Mouse (Mus musculus) lung, adult 2 months (tissue): ENCODE results near the gene Sec63.

Source experiments
- CTCF ChIP-seq: fragments of 200-500 bp; IDR thresholded peaks from 2 replicates; pipeline ENCODE4 v1.5.1; 2011; ENCODE audit warnings: mild to moderate bottlenecking, low read length, control low read depth; ENCODE audit not compliant: insufficient read depth
- POLR2A ChIP-seq: fragments of 200-500 bp; IDR thresholded peaks from 2 replicates; pipeline ENCODE4 v1.6.1; 2011; ENCODE audit warnings: low read depth, mild to moderate bottlenecking, control low read depth, low read length, borderline replicate concordance; ENCODE audit errors: extremely low read depth

DNA sequence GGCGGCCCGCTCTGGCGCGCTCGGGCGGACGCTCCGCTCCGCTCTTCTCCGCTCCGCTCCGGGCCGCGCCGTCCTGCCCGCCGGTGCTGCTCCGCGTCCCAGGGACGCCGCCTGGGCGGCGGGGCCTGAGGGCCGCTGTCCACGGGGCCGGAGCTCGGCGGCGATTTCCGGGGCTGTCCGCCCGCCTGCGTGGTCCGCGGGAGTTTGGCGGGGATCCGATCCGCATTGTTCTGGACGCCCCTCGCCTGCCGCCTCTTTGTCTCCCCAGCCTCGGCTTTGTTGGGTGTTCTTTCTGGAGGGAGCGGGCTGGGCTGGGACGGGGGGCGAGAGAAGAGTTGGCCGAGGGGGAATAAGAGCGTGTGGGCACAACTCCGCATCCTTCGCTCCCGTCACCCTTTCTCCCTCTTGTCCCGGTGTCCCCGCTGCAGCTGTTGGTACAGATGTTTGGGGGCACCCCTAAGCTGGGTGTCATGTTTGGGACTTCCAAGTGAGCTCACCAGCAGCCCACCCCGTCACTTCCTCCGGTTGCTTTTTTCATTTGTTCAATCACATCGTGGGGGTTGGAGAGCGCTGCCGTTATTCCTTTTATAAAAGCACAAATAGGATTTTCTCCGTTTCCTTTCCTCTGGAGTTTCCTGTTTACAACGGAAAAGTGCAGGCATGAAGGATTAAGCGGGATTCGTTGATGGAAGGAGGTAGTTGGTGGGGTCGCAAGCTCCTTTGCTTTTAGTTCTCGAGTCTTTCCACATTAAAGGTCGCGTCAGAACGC, 789 bp downstream of the Sec63 start:
- TF ChIP-seq POLR2A, result no peak
- TF ChIP-seq CTCF, result no peak
